Mouse (Mus musculus): ENCODE results near the gene Psrc1. TPM values are rescaled to one million over a fixed set of nuclear protein-coding genes. Genes with fewer than 3 reads are reported as not detected.

Gene Psrc1
- polyA plus RNA-seq, 1 experiment: 27.1 TPM

GRCm38 (mm10) chr3:108425624-108426018 is 42.0 kb downstream of the Psrc1 start:
- no peak for DNase-seq (ENCODE audit: low read depth)
- no peak for TF ChIP-seq CTCF (IDR thresholded peaks at IDR 0.05; ENCODE audit: borderline replicate concordance, extremely low read depth, insufficient read depth, insufficient read length)
- TF ChIP-seq POLR2A (IDR thresholded peaks at IDR 0.05; ENCODE audit: borderline replicate concordance, extremely low read depth, insufficient read depth, insufficient read length, poor library complexity, severe bottlenecking): no peak

DNA sequence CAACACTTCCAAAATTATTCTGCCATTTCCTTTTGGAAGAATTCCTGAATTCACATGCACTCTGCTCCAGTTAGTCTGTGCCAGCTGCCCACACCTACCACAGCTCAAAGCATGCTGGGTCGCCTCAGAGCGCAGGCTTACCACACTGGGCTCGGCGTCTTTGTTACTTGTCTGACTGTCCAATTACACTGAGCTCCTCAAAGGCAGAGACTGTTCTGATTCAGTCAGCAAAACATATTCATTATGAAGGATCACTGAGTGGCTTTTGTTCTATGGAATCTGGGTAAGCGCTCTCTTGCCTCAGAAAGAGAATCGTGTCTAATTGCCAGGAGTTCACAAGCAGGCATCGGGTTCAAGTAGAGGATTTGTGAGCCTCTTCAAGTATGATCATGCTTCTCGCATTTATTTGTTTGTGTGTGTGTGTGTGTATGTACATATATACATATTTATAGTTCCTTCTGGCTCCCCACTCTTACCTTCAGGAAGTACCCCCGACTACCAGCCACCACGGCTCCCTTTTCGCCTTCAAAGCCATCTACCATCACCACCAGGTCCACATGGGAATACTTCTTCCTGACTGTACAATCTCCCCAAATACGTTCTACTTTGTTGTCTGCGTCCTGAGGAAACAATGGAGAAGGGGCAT is 49.0 kb downstream of the Psrc1 start:
- peak; percentile 95 for DNase-seq (ENCODE audit: low read depth)

GRCm38 (mm10) chr3:108433188-108433880 is 49.7 kb downstream of the Psrc1 start:
- DNase-seq (ENCODE audit: low read depth): peak; percentile 96
- TF ChIP-seq POLR2A (IDR thresholded peaks at IDR 0.05; ENCODE audit: borderline replicate concordance, extremely low read depth, insufficient read depth, insufficient read length, poor library complexity, severe bottlenecking): no peak
- TF ChIP-seq CTCF (IDR thresholded peaks at IDR 0.05; ENCODE audit: borderline replicate concordance, extremely low read depth, insufficient read depth, insufficient read length): no peak

More for the DNA sequence above, 49.0 kb downstream of the Psrc1 start:
- TF ChIP-seq POLR2A (IDR thresholded peaks at IDR 0.05; ENCODE audit: borderline replicate concordance, extremely low read depth, insufficient read depth, insufficient read length, poor library complexity, severe bottlenecking): no peak
- no peak for TF ChIP-seq CTCF (IDR thresholded peaks at IDR 0.05; ENCODE audit: borderline replicate concordance, extremely low read depth, insufficient read depth, insufficient read length)

DNA sequence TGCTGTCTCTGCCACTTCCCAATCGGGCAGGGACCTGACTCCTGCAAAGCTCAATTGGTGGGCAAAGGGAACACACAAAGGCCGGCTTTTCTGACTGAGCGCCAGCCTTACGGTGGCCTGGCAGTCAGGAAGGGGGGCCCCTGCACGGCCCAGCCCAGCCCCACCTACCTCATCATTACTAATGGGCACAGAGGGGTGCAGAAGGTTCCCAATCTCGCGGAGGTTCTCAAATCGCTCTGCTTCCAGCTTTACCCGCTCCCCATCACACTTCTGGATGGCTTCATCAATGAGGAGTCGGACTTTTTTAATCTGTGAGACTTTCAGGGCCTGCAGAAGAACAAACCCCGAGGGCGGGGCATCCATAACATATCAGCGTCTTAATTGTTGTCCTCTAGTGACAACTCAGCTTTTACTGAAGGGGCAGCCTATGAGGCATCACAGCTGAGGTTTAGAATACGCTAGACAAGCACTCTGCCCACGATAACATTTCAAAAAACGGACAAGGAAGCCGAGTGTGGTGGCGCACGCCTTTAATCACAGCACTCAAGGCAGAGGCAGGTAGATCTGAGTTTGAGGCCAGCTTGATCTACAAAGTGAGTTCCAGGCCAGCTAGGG is 50.3 kb downstream of the Psrc1 start:
- DNase-seq (ENCODE audit: low read depth): no peak
- TF ChIP-seq POLR2A (IDR thresholded peaks at IDR 0.05; ENCODE audit: borderline replicate concordance, extremely low read depth, insufficient read depth, insufficient read length, poor library complexity, severe bottlenecking) (no peak), CTCF (IDR thresholded peaks at IDR 0.05; ENCODE audit: borderline replicate concordance, extremely low read depth, insufficient read depth, insufficient read length) (no peak)

DNA sequence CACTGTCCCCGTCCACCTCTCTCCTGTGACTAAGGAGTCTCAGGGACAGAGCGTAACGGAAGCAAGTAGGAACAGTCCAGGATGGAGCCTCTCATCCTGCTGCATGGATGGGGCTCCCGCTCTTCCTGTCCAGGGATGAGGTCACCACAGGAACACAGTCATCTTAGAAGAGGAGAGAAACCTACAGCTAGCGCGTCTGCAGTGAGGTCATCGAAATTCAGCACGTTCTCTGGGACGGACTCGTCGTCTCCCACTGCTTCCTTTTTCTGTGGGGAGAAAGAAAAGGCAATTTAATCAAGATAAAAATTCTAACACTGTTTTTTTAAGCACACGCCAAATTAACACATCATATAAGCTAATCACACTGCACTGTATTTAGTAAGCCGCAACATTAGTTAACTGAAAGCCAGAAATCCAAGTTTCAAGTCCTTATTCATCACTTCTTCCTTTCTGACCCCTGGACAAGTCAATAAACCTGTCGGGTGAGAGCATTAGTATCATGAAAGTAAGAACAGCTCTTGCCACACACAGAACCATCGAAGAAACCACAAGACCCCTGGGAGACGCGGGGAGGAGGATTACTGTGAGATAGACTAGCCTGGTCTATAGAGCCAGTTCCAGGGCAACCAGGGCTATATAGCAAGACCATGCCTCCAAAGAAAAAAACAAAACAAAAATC is 52.2 kb downstream of the Psrc1 start:
- no peak for DNase-seq (ENCODE audit: low read depth)
- no peak for TF ChIP-seq POLR2A (IDR thresholded peaks at IDR 0.05; ENCODE audit: borderline replicate concordance, extremely low read depth, insufficient read depth, insufficient read length, poor library complexity, severe bottlenecking)
- TF ChIP-seq CTCF (IDR thresholded peaks at IDR 0.05; ENCODE audit: borderline replicate concordance, extremely low read depth, insufficient read depth, insufficient read length): no peak

- peak; percentile 52 for DNase-seq (ENCODE audit: low read depth)
- TF ChIP-seq CTCF (IDR thresholded peaks at IDR 0.05; ENCODE audit: borderline replicate concordance, extremely low read depth, insufficient read depth, insufficient read length) (peak; percentile 44; the same call in 1 of the 2 replicates), POLR2A (IDR thresholded peaks at IDR 0.05; ENCODE audit: borderline replicate concordance, extremely low read depth, insufficient read depth, insufficient read length, poor library complexity, severe bottlenecking) (no peak)
Observed at GRCm38 (mm10) chr3:108436380-108436714, 52.7 kb downstream of the Psrc1 start.

Other genes with a start within 250 kb of the Psrc1 start
- gene Gnai3, start 237.7 kb upstream of the Psrc1 start, polyA plus RNA-seq (2012; rRNA removed): 79.0 and 86.6 TPM in 2 replicates
- 1.5 and 2.6 TPM in 2 replicates for gene Gpr61, start 229.0 kb upstream of the Psrc1 start, polyA plus RNA-seq (2012; rRNA removed)
- 19.5 and 25.0 TPM in 2 replicates for gene Amigo1, start 197.5 kb upstream of the Psrc1 start, polyA plus RNA-seq (2012; rRNA removed)
- gene Cyb561d1, start 182.6 kb upstream of the Psrc1 start, polyA plus RNA-seq (2012; rRNA removed): 8.4 and 8.7 TPM in 2 replicates
- 50.1 and 55.9 TPM in 2 replicates for gene Atxn7l2, start 172.9 kb upstream of the Psrc1 start, polyA plus RNA-seq (2012; rRNA removed)
- gene Sypl2, start 157.2 kb upstream of the Psrc1 start, polyA plus RNA-seq (2012; rRNA removed): 1.0 and 2.8 TPM in 2 replicates
- gene Psma5, start 126.9 kb upstream of the Psrc1 start, polyA plus RNA-seq (2012; rRNA removed): 135 and 166 TPM in 2 replicates
- 74.2 and 79.2 TPM in 2 replicates for gene Sort1, start 99.8 kb upstream of the Psrc1 start, polyA plus RNA-seq (2012; rRNA removed)
- 0.10 and 0.12 TPM in 2 replicates for gene Mybphl, start 18.9 kb upstream of the Psrc1 start, polyA plus RNA-seq (2012; rRNA removed)
- gene Celsr2, start 31.7 kb downstream of the Psrc1 start, polyA plus RNA-seq (2012; rRNA removed): 64.9 and 101 TPM in 2 replicates
- gene Sars, start 61.4 kb downstream of the Psrc1 start, polyA plus RNA-seq (2012; rRNA removed): 120 and 161 TPM in 2 replicates
- gene 1700013F07Rik, start 150.3 kb downstream of the Psrc1 start, polyA plus RNA-seq (2012; rRNA removed): 2.1 and 2.4 TPM in 2 replicates
- 7.2 and 9.2 TPM in 2 replicates for gene 5330417C22Rik, start 152.7 kb downstream of the Psrc1 start, polyA plus RNA-seq (2012; rRNA removed)
- 9.1 and 18.1 TPM in 2 replicates for gene Tmem167b, start 178.6 kb downstream of the Psrc1 start, polyA plus RNA-seq (2012; rRNA removed)
- 24.0 and 28.0 TPM in 2 replicates for gene Taf13, start 187.9 kb downstream of the Psrc1 start, polyA plus RNA-seq (2012; rRNA removed)
- 91.4 and 92.7 TPM in 2 replicates for gene Wdr47, start 207.4 kb downstream of the Psrc1 start, polyA plus RNA-seq (2012; rRNA removed)